Mouse (Mus musculus) neural tube, embryonic 10.5 days (tissue): Measurements from ENCODE around the gene Smad1.

ENCODE experiments used
- DNase-seq: peaks from one replicate; pipeline ENCODE4 v3.0.0-alpha.2; 2017; ENCODE audit warnings: low spot score; ENCODE audit errors: extremely low spot score

Gene Smad1

GRCm38 (mm10) chr8:79360774-79361527, 38.4 kb downstream of the Smad1 start:
- no peak for DNase-seq

DNA sequence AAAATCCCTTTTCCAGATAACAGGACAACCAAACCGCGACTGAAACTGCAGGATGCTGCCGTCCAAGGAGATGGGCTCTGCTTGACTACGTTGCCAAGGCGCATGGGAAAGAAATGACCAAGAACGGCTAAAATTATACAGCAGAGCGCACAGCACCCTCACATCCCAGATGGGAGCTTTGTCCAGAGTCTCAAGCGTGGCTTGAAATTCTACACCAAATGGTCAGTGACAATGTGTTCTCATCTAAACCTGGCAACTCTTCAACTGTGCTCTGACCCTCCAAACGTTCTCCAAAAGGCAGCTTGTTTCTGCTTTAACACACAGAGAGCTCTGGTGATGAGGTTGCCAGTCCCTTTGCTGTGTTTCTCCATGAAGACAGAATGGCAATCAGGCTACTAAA, 39.0 kb downstream of the Smad1 start:
- no peak for DNase-seq

- DNase-seq, result no peak
Observed at GRCm38 (mm10) chr8:79355721-79356434, 43.4 kb downstream of the Smad1 start.

GRCm38 (mm10) chr8:79354009-79354408, 45.3 kb downstream of the Smad1 start:
- no peak for DNase-seq

DNA sequence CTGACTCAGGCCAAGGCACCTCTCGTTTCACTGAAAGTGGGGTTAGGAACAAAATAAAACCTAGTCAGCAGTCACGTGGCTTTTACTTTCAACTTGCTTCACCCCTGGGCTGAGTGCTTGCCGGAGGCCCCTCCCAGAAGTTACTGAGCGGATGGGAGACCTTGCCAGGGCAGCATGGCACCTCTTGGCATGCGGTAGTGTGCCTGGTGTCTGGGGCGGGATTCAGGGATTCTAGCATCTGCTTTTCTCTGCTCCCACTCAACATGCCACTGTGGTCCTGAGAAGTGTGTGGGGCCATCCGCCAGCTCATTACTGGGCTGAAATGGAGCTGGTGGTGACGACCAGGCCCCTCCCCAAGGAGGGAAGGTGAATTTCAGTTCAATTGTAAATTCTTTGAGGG, 47.4 kb downstream of the Smad1 start:
- DNase-seq, result no peak

GRCm38 (mm10) chr8:79350805-79351204, 48.5 kb downstream of the Smad1 start:
- no peak for DNase-seq

- DNase-seq, result no peak
Observed at GRCm38 (mm10) chr8:79350094-79350593, 49.2 kb downstream of the Smad1 start.

DNA sequence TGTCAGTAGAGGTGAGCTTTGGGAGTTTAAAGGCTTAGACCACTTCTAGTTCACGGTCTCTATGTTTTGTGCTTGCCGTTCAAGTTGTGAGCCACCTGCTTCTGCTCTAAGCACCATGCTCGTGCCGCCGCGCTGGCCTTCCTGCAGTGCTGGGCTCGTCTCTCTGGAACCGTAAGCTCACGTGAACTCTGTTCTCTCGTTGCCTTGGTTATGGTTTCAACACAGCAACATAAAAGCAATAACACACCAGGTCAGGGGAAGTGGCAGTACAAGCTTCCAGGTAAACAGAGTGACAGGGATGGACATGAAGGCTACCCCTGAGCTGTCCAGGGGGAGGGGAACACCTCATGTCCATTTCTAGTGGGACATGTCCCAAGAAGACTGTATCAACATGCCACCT, 52.9 kb downstream of the Smad1 start:
- DNase-seq, result no peak

GRCm38 (mm10) chr8:79345856-79346255, 53.5 kb downstream of the Smad1 start:
- no peak for DNase-seq

DNA sequence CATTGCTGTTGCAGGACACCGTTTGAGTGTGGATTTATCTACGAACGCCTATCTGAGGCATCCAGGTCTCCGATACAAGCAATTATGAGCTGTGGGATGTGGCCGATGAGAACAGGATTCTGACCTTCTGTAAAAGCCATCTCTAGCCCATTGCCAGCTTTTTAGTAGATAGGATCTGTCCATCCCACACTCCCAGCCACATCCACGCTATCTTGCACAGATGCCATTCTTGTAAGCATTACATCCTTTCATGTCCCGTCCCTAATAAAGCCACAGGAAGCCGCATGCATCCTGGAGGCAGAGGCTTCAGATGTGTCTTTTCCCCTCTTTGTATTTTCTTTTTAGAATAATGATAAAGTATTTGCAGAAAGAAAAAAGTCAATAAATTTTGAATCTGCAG, 58.1 kb downstream of the Smad1 start:
- no peak for DNase-seq

DNA sequence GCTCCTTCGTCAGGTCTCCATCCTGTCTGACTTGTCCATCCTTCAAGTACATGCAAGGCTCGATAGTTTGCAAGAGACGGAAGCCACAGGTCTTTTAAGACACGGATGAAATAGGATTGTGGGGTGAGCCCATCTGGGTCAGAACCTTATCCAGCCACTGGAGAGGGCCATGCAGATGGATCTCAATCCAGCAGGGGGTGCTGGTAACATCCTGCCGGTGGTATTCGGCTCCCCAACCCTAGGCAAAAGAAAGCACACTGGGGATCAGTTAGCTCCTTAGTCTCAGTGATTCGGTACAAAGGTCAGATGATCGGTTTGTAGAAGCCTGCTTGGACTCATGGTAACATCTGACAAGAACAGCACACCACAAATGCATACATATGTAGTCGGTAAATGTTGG, 59.8 kb downstream of the Smad1 start:
- DNase-seq, result no peak

GRCm38 (mm10) chr8:79338619-79339018, 60.7 kb downstream of the Smad1 start:
- no peak for DNase-seq

- peak; percentile 8 for DNase-seq
Observed at GRCm38 (mm10) chr8:79332109-79332900, 67.0 kb downstream of the Smad1 start.

GRCm38 (mm10) chr8:79331571-79331970, 67.7 kb downstream of the Smad1 start:
- DNase-seq, result no peak

GRCm38 (mm10) chr8:79331017-79331416, 68.3 kb downstream of the Smad1 start:
- no peak for DNase-seq

DNA sequence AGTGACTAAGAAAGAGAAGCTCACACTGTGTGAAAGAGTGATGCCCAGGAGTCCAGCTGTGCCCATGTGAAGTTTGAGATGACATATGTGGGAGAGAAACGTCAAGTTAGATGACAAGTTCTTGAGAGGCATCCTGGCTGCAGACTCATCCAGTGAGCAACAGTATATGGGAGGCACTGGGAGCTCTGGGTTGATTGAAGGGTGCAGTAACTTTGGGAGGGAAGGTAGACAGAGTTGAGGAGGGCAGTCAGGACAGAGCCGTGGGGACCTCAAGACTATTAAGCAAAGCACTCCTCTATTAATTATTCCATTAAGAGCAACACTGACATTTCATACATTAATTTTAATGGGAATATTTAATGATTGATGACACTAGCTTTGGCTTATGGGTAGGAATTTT, 69.6 kb downstream of the Smad1 start:
- DNase-seq, result no peak

GRCm38 (mm10) chr8:79329182-79329581, 70.1 kb downstream of the Smad1 start:
- DNase-seq, result no peak

DNA sequence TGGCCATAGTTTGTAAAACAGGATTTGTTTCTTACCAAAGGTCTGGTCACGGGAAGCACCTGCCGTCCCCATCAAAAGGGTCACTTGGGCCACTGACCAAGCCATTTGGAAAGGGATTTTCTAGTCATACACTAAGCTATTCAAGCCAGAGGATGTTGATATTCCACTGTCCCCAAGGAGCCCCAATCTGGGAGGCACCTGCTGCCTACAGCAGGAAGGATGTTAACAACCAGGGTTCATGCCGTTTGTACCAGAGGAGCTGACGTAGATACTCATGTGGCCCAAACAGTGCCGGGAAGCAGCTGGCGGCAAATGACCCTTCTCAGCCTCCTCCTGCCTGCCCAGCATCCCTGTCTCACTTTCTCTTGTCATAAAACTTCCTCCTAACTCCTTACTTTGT, 73.8 kb downstream of the Smad1 start:
- no peak for DNase-seq

GRCm38 (mm10) chr8:79324928-79325327, 74.4 kb downstream of the Smad1 start:
- no peak for DNase-seq

DNA sequence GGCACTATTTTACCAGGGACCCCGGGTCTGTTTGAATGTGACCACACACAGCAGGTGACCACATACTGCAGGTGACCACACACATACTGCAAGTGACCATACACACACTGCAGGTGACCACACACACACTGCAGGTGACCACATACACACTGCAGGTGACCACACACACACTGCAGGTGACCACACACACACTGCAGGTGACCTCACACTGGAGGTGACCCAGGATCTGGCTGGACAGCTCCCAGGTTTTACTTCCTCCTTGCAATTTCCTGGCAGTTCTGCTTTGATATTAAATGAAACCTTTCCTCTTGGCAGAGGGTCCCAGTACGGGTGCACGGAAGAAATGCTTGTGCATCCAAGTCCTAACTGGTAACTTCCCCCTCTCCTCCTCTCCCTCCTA, 75.3 kb downstream of the Smad1 start:
- no peak for DNase-seq

DNA sequence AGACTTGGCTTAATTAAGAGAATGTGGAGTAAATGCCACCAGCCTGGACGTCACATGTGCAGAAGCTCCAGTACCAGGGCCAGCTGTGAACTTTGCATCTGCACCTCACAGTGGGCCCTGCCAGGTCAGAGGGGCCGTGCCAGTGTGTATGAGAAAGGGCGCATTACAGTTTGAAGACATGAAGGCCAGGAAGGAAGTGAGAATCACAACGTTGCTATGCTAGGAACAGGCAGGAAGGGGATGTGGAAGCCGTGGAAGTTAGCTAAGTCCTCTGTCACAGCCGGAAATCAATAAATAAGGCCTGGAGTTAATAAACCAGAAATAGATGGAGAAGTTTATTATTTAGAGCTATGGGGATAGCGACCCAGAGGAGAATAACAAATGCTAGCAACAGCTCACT, 76.2 kb downstream of the Smad1 start:
- no peak for DNase-seq

GRCm38 (mm10) chr8:79310801-79311200, 88.5 kb downstream of the Smad1 start:
- DNase-seq, result no peak
